Mouse (Mus musculus): ENCODE results near the gene Hivep1. TPM values are rescaled to one million over a fixed set of nuclear protein-coding genes. Genes with fewer than 3 reads are reported as not detected.

Hivep1 gene
- polyA plus RNA-seq, 1 experiment, result 5.3 TPM

DNA sequence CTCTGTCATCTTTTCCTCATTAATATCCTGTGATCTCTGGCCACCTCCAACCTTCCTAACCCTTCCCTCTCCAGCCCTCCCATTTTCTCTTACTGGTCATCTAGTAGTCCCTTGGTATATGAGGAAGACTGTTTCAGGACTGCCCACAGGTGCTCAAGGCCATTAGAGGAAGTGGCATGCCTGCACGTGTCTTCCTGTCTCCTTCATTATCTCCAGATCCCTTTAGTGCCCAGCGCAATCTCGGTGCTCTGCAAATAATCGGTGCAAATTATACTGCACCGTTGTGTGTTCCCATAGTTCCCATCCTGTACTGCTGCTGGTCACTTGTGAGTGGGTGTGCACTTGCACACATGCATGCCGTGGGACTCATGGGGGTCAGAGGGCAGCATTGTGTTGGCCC lies 19.2 kb downstream of the Hivep1 start:
- Histone ChIP-seq H3ac (ENCODE audit: control insufficient read depth, insufficient read length) (no peak overlapping the region), H3K4me2 (ENCODE audit: low read depth) (no peak overlapping the region), H3K36me3 (ENCODE audit: control insufficient read depth, insufficient read depth) (no peaks in the 10 kb centered on the region), H3K27me3 (ENCODE audit: control insufficient read depth, insufficient read depth, insufficient read length) (no peaks in the 10 kb centered on the region), H3K4me3 (no peak overlapping the region), H3K79me2 (ENCODE audit: control insufficient read depth, insufficient read depth) (no peaks in the 10 kb centered on the region)
- TF ChIP-seq POLR2AphosphoS2 (IDR thresholded peaks at IDR 0.05; ENCODE audit: insufficient read length, low read depth) (no peak), POLR2A (IDR thresholded peaks at IDR 0.05; ENCODE audit: insufficient read length, low read depth) (no peak), USF1 (IDR thresholded peaks at IDR 0.05; ENCODE audit: low read depth) (no peak), REST (IDR thresholded peaks at IDR 0.05; ENCODE audit: insufficient read depth, insufficient read length) (no peak), E2F4 (IDR thresholded peaks at IDR 0.05; ENCODE audit: insufficient read depth) (no peak), MYOG (IDR thresholded peaks at IDR 0.05; ENCODE audit: control insufficient read depth in 1 of 3, insufficient read depth in 1 of 3, insufficient read length in 2 of 3, low read depth in 2 of 3) (no peak), TCF3 (IDR thresholded peaks at IDR 0.05; ENCODE audit: insufficient read length, low read depth) (no peak), MAX (IDR thresholded peaks at IDR 0.05; ENCODE audit: low read depth) (no peak), CEBPB (IDR thresholded peaks at IDR 0.05; ENCODE audit: insufficient read depth, poor library complexity, severe bottlenecking) (no peak), MYOD1 (IDR thresholded peaks at IDR 0.05; ENCODE audit: control insufficient read depth in 1 of 3, insufficient read length in 2 of 3, low read depth in 2 of 3) (no peak), SRF (IDR thresholded peaks at IDR 0.05; ENCODE audit: control insufficient read depth, insufficient read length, low read depth) (no peak), TCF12 (IDR thresholded peaks at IDR 0.05; ENCODE audit: insufficient read depth, poor library complexity, severe bottlenecking) (no peak)

- no peak overlapping the region for H3K4me2 ChIP-seq (ENCODE audit: low read depth)
- TF ChIP-seq POLR2AphosphoS2 (IDR thresholded peaks at IDR 0.05; ENCODE audit: insufficient read length, low read depth), result no peak
- TF ChIP-seq TCF12 (IDR thresholded peaks at IDR 0.05; ENCODE audit: insufficient read depth, poor library complexity, severe bottlenecking), result no peak
- no peak for TF ChIP-seq USF1 (IDR thresholded peaks at IDR 0.05; ENCODE audit: low read depth)
- TF ChIP-seq E2F4 (IDR thresholded peaks at IDR 0.05; ENCODE audit: insufficient read depth), result no peak
- TF ChIP-seq REST (IDR thresholded peaks at IDR 0.05; ENCODE audit: insufficient read depth, insufficient read length), result no peak
- no peak for TF ChIP-seq TCF3 (IDR thresholded peaks at IDR 0.05; ENCODE audit: insufficient read length, low read depth)
- TF ChIP-seq SRF (IDR thresholded peaks at IDR 0.05; ENCODE audit: control insufficient read depth, insufficient read length, low read depth), result no peak
- no peak for TF ChIP-seq POLR2A (IDR thresholded peaks at IDR 0.05; ENCODE audit: insufficient read length, low read depth)
- TF ChIP-seq MYOG (IDR thresholded peaks at IDR 0.05; ENCODE audit: control insufficient read depth in 1 of 3, insufficient read depth in 1 of 3, insufficient read length in 2 of 3, low read depth in 2 of 3), result no peak
- H3K27me3 ChIP-seq (ENCODE audit: control insufficient read depth, insufficient read depth, insufficient read length), result no peaks in the 10 kb centered on the region
- H3K4me3 ChIP-seq, result no peak overlapping the region
- no peak overlapping the region for H3ac ChIP-seq (ENCODE audit: control insufficient read depth, insufficient read length)
- H3K79me2 ChIP-seq (ENCODE audit: control insufficient read depth, insufficient read depth), result no peaks in the 10 kb centered on the region
- no peaks in the 10 kb centered on the region for H3K36me3 ChIP-seq (ENCODE audit: control insufficient read depth, insufficient read depth)
These were observed 21.5 kb downstream of the Hivep1 start for GRCm38 (mm10) chr13:42073285-42073684.

- H3K27me3 ChIP-seq (ENCODE audit: control insufficient read depth, insufficient read depth, insufficient read length), result no peaks in the 10 kb centered on the region
- no peak for TF ChIP-seq MYOD1 (IDR thresholded peaks at IDR 0.05; ENCODE audit: control insufficient read depth in 1 of 3, insufficient read length in 2 of 3, low read depth in 2 of 3)
- TF ChIP-seq MYOG (IDR thresholded peaks at IDR 0.05; ENCODE audit: control insufficient read depth in 1 of 3, insufficient read depth in 1 of 3, insufficient read length in 2 of 3, low read depth in 2 of 3), result no peak
- no peak for TF ChIP-seq POLR2A (IDR thresholded peaks at IDR 0.05; ENCODE audit: insufficient read length, low read depth)
- TF ChIP-seq TCF3 (IDR thresholded peaks at IDR 0.05; ENCODE audit: insufficient read length, low read depth), result no peak
- TF ChIP-seq SRF (IDR thresholded peaks at IDR 0.05; ENCODE audit: control insufficient read depth, insufficient read length, low read depth), result no peak
- no peak for TF ChIP-seq MAX (IDR thresholded peaks at IDR 0.05; ENCODE audit: low read depth)
- no peak for TF ChIP-seq USF1 (IDR thresholded peaks at IDR 0.05; ENCODE audit: low read depth)
- no peak for TF ChIP-seq CEBPB (IDR thresholded peaks at IDR 0.05; ENCODE audit: insufficient read depth, poor library complexity, severe bottlenecking)
- TF ChIP-seq REST (IDR thresholded peaks at IDR 0.05; ENCODE audit: insufficient read depth, insufficient read length), result no peak
- no peak for TF ChIP-seq TCF12 (IDR thresholded peaks at IDR 0.05; ENCODE audit: insufficient read depth, poor library complexity, severe bottlenecking)
- no peak for TF ChIP-seq E2F4 (IDR thresholded peaks at IDR 0.05; ENCODE audit: insufficient read depth)
- TF ChIP-seq POLR2AphosphoS2 (IDR thresholded peaks at IDR 0.05; ENCODE audit: insufficient read length, low read depth), result no peak
- no peak overlapping the region for H3ac ChIP-seq (ENCODE audit: control insufficient read depth, insufficient read length)
- no peak overlapping the region for H3K4me3 ChIP-seq
- no peak overlapping the region for H3K4me2 ChIP-seq (ENCODE audit: low read depth)
- H3K36me3 ChIP-seq (ENCODE audit: control insufficient read depth, insufficient read depth), result no peaks in the 10 kb centered on the region
- no peaks in the 10 kb centered on the region for H3K79me2 ChIP-seq (ENCODE audit: control insufficient read depth, insufficient read depth)
These were observed 23.7 kb downstream of the Hivep1 start for GRCm38 (mm10) chr13:42075546-42075945.

- Histone ChIP-seq H3K27me3 (ENCODE audit: control insufficient read depth, insufficient read depth, insufficient read length) (no peaks in the 10 kb centered on the region), H3K4me3 (no peak overlapping the region), H3K79me2 (ENCODE audit: control insufficient read depth, insufficient read depth) (no peaks in the 10 kb centered on the region), H3K36me3 (ENCODE audit: control insufficient read depth, insufficient read depth) (no peaks in the 10 kb centered on the region), H3K4me2 (ENCODE audit: low read depth) (no peak overlapping the region), H3ac (ENCODE audit: control insufficient read depth, insufficient read length) (no peak overlapping the region)
- TF ChIP-seq MYOD1 (IDR thresholded peaks at IDR 0.05; ENCODE audit: control insufficient read depth in 1 of 3, insufficient read length in 2 of 3, low read depth in 2 of 3) (peak in 1 of 3 experiments; percentile 21), MYOG (IDR thresholded peaks at IDR 0.05; ENCODE audit: control insufficient read depth in 1 of 3, insufficient read depth in 1 of 3, insufficient read length in 2 of 3, low read depth in 2 of 3) (peak in 1 of 3 experiments; percentile 56), TCF3 (IDR thresholded peaks at IDR 0.05; ENCODE audit: insufficient read length, low read depth) (no peak)
These were observed 25.0 kb downstream of the Hivep1 start for GRCm38 (mm10) chr13:42076751-42077302.

DNA sequence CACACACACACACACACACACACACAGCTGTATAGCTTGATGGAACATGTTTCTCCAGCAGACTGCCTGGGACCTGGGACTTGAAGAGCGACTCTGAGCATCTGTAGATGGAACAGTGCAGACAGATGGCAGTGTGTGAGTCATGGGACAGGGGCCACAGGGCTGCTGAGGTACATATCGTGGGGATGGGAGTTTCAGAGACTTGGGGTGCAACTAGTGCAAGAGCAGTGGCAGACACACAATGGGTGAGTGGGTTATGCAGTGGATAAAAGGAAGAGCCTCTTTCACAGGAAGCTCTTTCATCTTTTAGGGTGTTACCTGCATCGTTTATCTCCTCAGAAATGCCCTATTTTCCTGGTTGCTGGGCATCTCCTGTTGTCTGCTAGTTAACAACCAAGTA lies 25.8 kb downstream of the Hivep1 start:
- TF ChIP-seq POLR2A (IDR thresholded peaks at IDR 0.05; ENCODE audit: insufficient read length, low read depth) (no peak), SRF (IDR thresholded peaks at IDR 0.05; ENCODE audit: control insufficient read depth, insufficient read length, low read depth) (no peak), POLR2AphosphoS2 (IDR thresholded peaks at IDR 0.05; ENCODE audit: insufficient read length, low read depth) (no peak), REST (IDR thresholded peaks at IDR 0.05; ENCODE audit: insufficient read depth, insufficient read length) (no peak), TCF12 (IDR thresholded peaks at IDR 0.05; ENCODE audit: insufficient read depth, poor library complexity, severe bottlenecking) (no peak), CEBPB (IDR thresholded peaks at IDR 0.05; ENCODE audit: insufficient read depth, poor library complexity, severe bottlenecking) (no peak), MAX (IDR thresholded peaks at IDR 0.05; ENCODE audit: low read depth) (no peak), E2F4 (IDR thresholded peaks at IDR 0.05; ENCODE audit: insufficient read depth) (no peak), MYOG (IDR thresholded peaks at IDR 0.05; ENCODE audit: control insufficient read depth in 1 of 3, insufficient read depth in 1 of 3, insufficient read length in 2 of 3, low read depth in 2 of 3) (no peak), TCF3 (IDR thresholded peaks at IDR 0.05; ENCODE audit: insufficient read length, low read depth) (no peak), MYOD1 (IDR thresholded peaks at IDR 0.05; ENCODE audit: control insufficient read depth in 1 of 3, insufficient read length in 2 of 3, low read depth in 2 of 3) (no peak), USF1 (IDR thresholded peaks at IDR 0.05; ENCODE audit: low read depth) (no peak)
- no peaks in the 10 kb centered on the region for H3K27me3 ChIP-seq (ENCODE audit: control insufficient read depth, insufficient read depth, insufficient read length)

More for the DNA sequence above, 25.8 kb downstream of the Hivep1 start:
- no peaks in the 10 kb centered on the region for H3K36me3 ChIP-seq (ENCODE audit: control insufficient read depth, insufficient read depth)
- no peak overlapping the region for H3K4me2 ChIP-seq (ENCODE audit: low read depth)
- H3K4me3 ChIP-seq, result no peak overlapping the region
- no peaks in the 10 kb centered on the region for H3K79me2 ChIP-seq (ENCODE audit: control insufficient read depth, insufficient read depth)
- H3ac ChIP-seq (ENCODE audit: control insufficient read depth, insufficient read length), result no peak overlapping the region
